Mouse (Mus musculus): ENCODE measurements at regions not wholly inside any gene's neighbourhood (a gene's known extent, or its start where the extent isn't known, plus 50 kb on each side); places are given as distances from the start of the nearest gene placed in this dataset.

- no peak for ATAC-seq
- DNase-seq (ENCODE audit: low spot score), result peak; percentile 19
- no peaks in the 10 kb centered on the region for H3K36me3 ChIP-seq (ENCODE audit: control insufficient read depth, insufficient read depth, low read length)
- H3K4me1 ChIP-seq (ENCODE audit: control insufficient read depth, insufficient read depth, low read length), result no peaks in the 10 kb centered on the region
- H3K9me3 ChIP-seq (replicated peaks; ENCODE audit: control insufficient read depth, low read length), result no peaks in the 10 kb centered on the region
- H3K4me2 ChIP-seq (ENCODE audit: low read length), result no peak overlapping the region
- no peak overlapping the region for H3K27ac ChIP-seq (ENCODE audit: low read depth, low read length)
- H3K4me3 ChIP-seq (ENCODE audit: low read depth, low read length), result no peak overlapping the region
- WGBS, result 72% methylated on average over 6 of the region's 6 CpGs
- H3K27me3 ChIP-seq (replicated peaks; ENCODE audit: control insufficient read depth, insufficient read depth, low read length), result no peaks in the 10 kb centered on the region
- H3K9ac ChIP-seq (ENCODE audit: low read length), result no peak overlapping the region
Measured at GRCm38 (mm10) chr9:112909311-112910101, 673.8 kb upstream of the Arpp21 start.

GRCm38 (mm10) chr9:112905955-112906354, 670.2 kb upstream of the Arpp21 start:
- 81% methylated on average over 6 of the region's 6 CpGs for WGBS
- no peak overlapping the region for H3K4me3 ChIP-seq (ENCODE audit: low read depth, low read length)
- H3K27ac ChIP-seq (ENCODE audit: low read depth, low read length), result no peak overlapping the region
- H3K4me1 ChIP-seq (ENCODE audit: control insufficient read depth, insufficient read depth, low read length), result no peaks in the 10 kb centered on the region
- ATAC-seq (no peak), DNase-seq (ENCODE audit: low spot score) (no peak)
- H3K4me2 ChIP-seq (ENCODE audit: low read length), result no peak overlapping the region
- no peak overlapping the region for H3K9ac ChIP-seq (ENCODE audit: low read length)
- no peaks in the 10 kb centered on the region for H3K36me3 ChIP-seq (ENCODE audit: control insufficient read depth, insufficient read depth, low read length)
- no peaks in the 10 kb centered on the region for H3K27me3 ChIP-seq (replicated peaks; ENCODE audit: control insufficient read depth, insufficient read depth, low read length)
- no peaks in the 10 kb centered on the region for H3K9me3 ChIP-seq (replicated peaks; ENCODE audit: control insufficient read depth, low read length)

- no peak for ATAC-seq
Measured at GRCm38 (mm10) chr9:112864921-112865320, 629.2 kb upstream of the Arpp21 start.

GRCm38 (mm10) chr9:112861136-112861535, 625.4 kb upstream of the Arpp21 start:
- WGBS, result 68% methylated on average over 8 of the region's 8 CpGs
- Histone ChIP-seq H3K4me2 (ENCODE audit: low read length) (no peak overlapping the region), H3K4me1 (ENCODE audit: control insufficient read depth, insufficient read depth, low read length) (peaks cover 3% of the 10 kb centered on the region; the same call in 1 of the 2 replicates), H3K27me3 (replicated peaks; ENCODE audit: control insufficient read depth, insufficient read depth, low read length) (no peaks in the 10 kb centered on the region), H3K27ac (ENCODE audit: low read depth, low read length) (no peak overlapping the region), H3K9me3 (replicated peaks; ENCODE audit: control insufficient read depth, low read length) (no peaks in the 10 kb centered on the region), H3K9ac (ENCODE audit: low read length) (no peak overlapping the region), H3K36me3 (ENCODE audit: control insufficient read depth, insufficient read depth, low read length) (no peaks in the 10 kb centered on the region), H3K4me3 (ENCODE audit: low read depth, low read length) (no peak overlapping the region)
- DNase-seq (ENCODE audit: low spot score) (peak; percentile 14), ATAC-seq (no peak)

More at GRCm38 (mm10) chr9:112864921-112865320, 629.2 kb upstream of the Arpp21 start:
- Histone ChIP-seq H3K9me3 (replicated peaks; ENCODE audit: control insufficient read depth, low read length) (no peaks in the 10 kb centered on the region), H3K4me3 (ENCODE audit: low read depth, low read length) (no peak overlapping the region), H3K4me2 (ENCODE audit: low read length) (no peak overlapping the region), H3K9ac (ENCODE audit: low read length) (no peak overlapping the region), H3K27me3 (replicated peaks; ENCODE audit: control insufficient read depth, insufficient read depth, low read length) (no peaks in the 10 kb centered on the region), H3K27ac (ENCODE audit: low read depth, low read length) (no peak overlapping the region), H3K4me1 (ENCODE audit: control insufficient read depth, insufficient read depth, low read length) (peaks cover 3% of the 10 kb centered on the region; the same call in 1 of the 2 replicates), H3K36me3 (ENCODE audit: control insufficient read depth, insufficient read depth, low read length) (no peaks in the 10 kb centered on the region)
- 91% methylated on average over 1 of the region's 1 CpGs for WGBS
- no peak for DNase-seq (ENCODE audit: low spot score)

- WGBS, result 92% methylated on average over 3 of the region's 3 CpGs
- H3K27me3 ChIP-seq (replicated peaks; ENCODE audit: control insufficient read depth, insufficient read depth, low read length), result no peaks in the 10 kb centered on the region
- no peak overlapping the region for H3K4me2 ChIP-seq (ENCODE audit: low read length)
- ATAC-seq (peak; percentile 29; the same call in 1 of the 2 replicates), DNase-seq (ENCODE audit: low spot score) (peak; percentile 71)
- H3K4me3 ChIP-seq (ENCODE audit: low read depth, low read length), result no peak overlapping the region
- H3K27ac ChIP-seq (ENCODE audit: low read depth, low read length), result no peak overlapping the region
- H3K9ac ChIP-seq (ENCODE audit: low read length), result no peak overlapping the region
- H3K36me3 ChIP-seq (ENCODE audit: control insufficient read depth, insufficient read depth, low read length), result no peaks in the 10 kb centered on the region
- no peaks in the 10 kb centered on the region for H3K9me3 ChIP-seq (replicated peaks; ENCODE audit: control insufficient read depth, low read length)
- peaks cover 3% of the 10 kb centered on the region; the same call in 1 of the 2 replicates for H3K4me1 ChIP-seq (ENCODE audit: control insufficient read depth, insufficient read depth, low read length)
Measured at GRCm38 (mm10) chr9:112860307-112860893, 624.7 kb upstream of the Arpp21 start.

GRCm38 (mm10) chr9:112841473-112841872, 605.7 kb upstream of the Arpp21 start:
- WGBS, result 79% methylated on average over 6 of the region's 6 CpGs
- Histone ChIP-seq H3K9ac (ENCODE audit: low read length) (no peak overlapping the region), H3K4me1 (ENCODE audit: control insufficient read depth, insufficient read depth, low read length) (no peaks in the 10 kb centered on the region), H3K4me3 (ENCODE audit: low read depth, low read length) (no peak overlapping the region), H3K9me3 (replicated peaks; ENCODE audit: control insufficient read depth, low read length) (no peaks in the 10 kb centered on the region), H3K27me3 (replicated peaks; ENCODE audit: control insufficient read depth, insufficient read depth, low read length) (no peaks in the 10 kb centered on the region), H3K4me2 (ENCODE audit: low read length) (no peak overlapping the region), H3K27ac (ENCODE audit: low read depth, low read length) (no peak overlapping the region), H3K36me3 (ENCODE audit: control insufficient read depth, insufficient read depth, low read length) (no peaks in the 10 kb centered on the region)
- DNase-seq (ENCODE audit: low spot score) (no peak), ATAC-seq (no peak)

- no peaks in the 10 kb centered on the region for H3K27me3 ChIP-seq (replicated peaks; ENCODE audit: control insufficient read depth, insufficient read depth, low read length)
- 82% methylated on average over 7 of the region's 7 CpGs for WGBS
Measured at GRCm38 (mm10) chr9:112839071-112839793, 603.5 kb upstream of the Arpp21 start.

GRCm38 (mm10) chr9:112837563-112837962, 601.8 kb upstream of the Arpp21 start:
- Histone ChIP-seq H3K4me2 (ENCODE audit: low read length) (no peak overlapping the region), H3K36me3 (ENCODE audit: control insufficient read depth, insufficient read depth, low read length) (no peaks in the 10 kb centered on the region), H3K9ac (ENCODE audit: low read length) (no peak overlapping the region), H3K4me1 (ENCODE audit: control insufficient read depth, insufficient read depth, low read length) (no peaks in the 10 kb centered on the region), H3K4me3 (ENCODE audit: low read depth, low read length) (no peak overlapping the region), H3K9me3 (replicated peaks; ENCODE audit: control insufficient read depth, low read length) (no peaks in the 10 kb centered on the region), H3K27ac (ENCODE audit: low read depth, low read length) (no peak overlapping the region), H3K27me3 (replicated peaks; ENCODE audit: control insufficient read depth, insufficient read depth, low read length) (no peaks in the 10 kb centered on the region)
- 90% methylated on average over 2 of the region's 2 CpGs for WGBS
- ATAC-seq, result no peak
- no peak for DNase-seq (ENCODE audit: low spot score)

More at GRCm38 (mm10) chr9:112839071-112839793, 603.5 kb upstream of the Arpp21 start:
- Histone ChIP-seq H3K4me3 (ENCODE audit: low read depth, low read length) (no peak overlapping the region), H3K4me1 (ENCODE audit: control insufficient read depth, insufficient read depth, low read length) (no peaks in the 10 kb centered on the region), H3K36me3 (ENCODE audit: control insufficient read depth, insufficient read depth, low read length) (no peaks in the 10 kb centered on the region), H3K9me3 (replicated peaks; ENCODE audit: control insufficient read depth, low read length) (no peaks in the 10 kb centered on the region), H3K27ac (ENCODE audit: low read depth, low read length) (no peak overlapping the region), H3K9ac (ENCODE audit: low read length) (no peak overlapping the region), H3K4me2 (ENCODE audit: low read length) (no peak overlapping the region)
- DNase-seq (ENCODE audit: low spot score), result no peak
- ATAC-seq, result no peak
